Mouse (Mus musculus) ES-E14 (cell line): ENCODE results near the gene Crybg2.

Source experiments
- HCFC1 ChIP-seq: IDR thresholded peaks from 2 replicates; pipeline ENCODE4 v1.6.1; 2012; ENCODE audit warnings: low read length, inconsistent platforms, borderline replicate concordance; ENCODE audit not compliant: insufficient read depth
- ZNF384 ChIP-seq: IDR thresholded peaks from 2 replicates; pipeline ENCODE4 v1.6.1; 2012; ENCODE audit warnings: low read depth, low read length, inconsistent platforms

- no peak for TF ChIP-seq HCFC1
- no peak for TF ChIP-seq ZNF384
These were observed 683 bp downstream of the Crybg2 start for GRCm38 (mm10) chr4:134061166-134061830.
